Mouse (Mus musculus) heart, embryonic 10.5 days (tissue): ENCODE data around the gene Gins1. TPM values are rescaled to one million over a fixed set of nuclear protein-coding genes. Genes with fewer than 3 reads are reported as not detected.

Experiments
- DNase-seq: peaks from one replicate; pipeline ENCODE4 v3.0.0-alpha.2; 2017; ENCODE audit warnings: low spot score
- H3K27ac ChIP-seq: fragments of 300-500 bp; sonication (generic); 2 replicates; pipeline ENCODE4 v1.5.1; 2016; ENCODE audit warnings: mild to moderate bottlenecking
- H3K27me3 ChIP-seq: fragments of 300-500 bp; sonication (generic); 2 replicates; pipeline ENCODE4 v1.6.1; 2016; ENCODE audit warnings: mild to moderate bottlenecking; ENCODE audit not compliant: poor library complexity, insufficient read depth, severe bottlenecking
- H3K36me3 ChIP-seq: fragments of 300-500 bp; sonication (generic); 2 replicates; pipeline ENCODE4 v1.6.1; 2016; ENCODE audit warnings: mild to moderate bottlenecking, moderate library complexity
- H3K4me1 ChIP-seq: fragments of 300-500 bp; sonication (generic); 2 replicates; pipeline ENCODE4 v1.6.1; 2016; ENCODE audit warnings: mild to moderate bottlenecking
- H3K4me3 ChIP-seq: fragments of 300-500 bp; sonication (generic); 2 replicates; pipeline ENCODE4 v1.5.1; 2016; ENCODE audit warnings: mild to moderate bottlenecking, moderate library complexity
- H3K9me3 ChIP-seq: fragments of 300-500 bp; sonication (generic); 2 replicates; pipeline ENCODE4 v1.6.1; 2016; ENCODE audit warnings: mild to moderate bottlenecking, moderate library complexity
- WGBS: fragments of 180-500 bp; shearing (Covaris S2); methylation state at CpG from one replicate; pipeline ENCODE4 v1.1.7; 2016; 5-methylcytosine and 5-hydroxymethylcytosine counted together
- polyA plus RNA-seq: library from polyadenylated mRNA; unstranded; fragments of >200 nt; fragmentation: Nextera tagmentation; extraction: Ambion mirVana; gene quantifications from 2 replicates; pipeline ENCODE4 v1.2.1, GENCODE M21; 2016

Gins1 gene
- polyA plus RNA-seq, 1 experiment from 2014 or later = 57.1 TPM

DNA sequence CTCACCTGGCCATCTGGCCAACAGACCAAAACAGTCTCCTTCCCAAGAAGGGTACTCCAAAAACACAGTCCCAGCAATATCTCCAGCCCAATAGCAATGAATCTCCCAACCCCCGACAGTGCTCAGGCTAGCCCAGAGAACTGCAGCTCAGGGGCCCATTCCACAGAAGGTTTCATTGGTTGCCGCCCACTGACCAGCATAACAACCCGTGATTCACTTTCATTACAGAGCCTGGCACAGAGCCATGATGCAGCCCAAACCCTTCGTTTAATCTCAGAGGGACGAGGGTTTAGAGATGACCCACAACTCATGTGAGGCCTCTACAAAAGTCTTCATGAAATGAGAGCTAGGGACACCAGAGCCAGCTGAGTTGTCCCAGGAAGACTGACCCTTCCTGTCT is 43.6 kb downstream of the Gins1 start:
- no peaks in the 10 kb centered on the region for H3K4me1 ChIP-seq
- no peaks in the 10 kb centered on the region for H3K9me3 ChIP-seq
- 84% methylated on average over 5 of the region's 5 CpGs for WGBS
- H3K4me3 ChIP-seq = no peak overlapping the region
- no peak overlapping the region for H3K27ac ChIP-seq
- no peaks in the 10 kb centered on the region for H3K27me3 ChIP-seq
- no peak for DNase-seq
- H3K36me3 ChIP-seq = peaks cover 36% of the 10 kb centered on the region

DNA sequence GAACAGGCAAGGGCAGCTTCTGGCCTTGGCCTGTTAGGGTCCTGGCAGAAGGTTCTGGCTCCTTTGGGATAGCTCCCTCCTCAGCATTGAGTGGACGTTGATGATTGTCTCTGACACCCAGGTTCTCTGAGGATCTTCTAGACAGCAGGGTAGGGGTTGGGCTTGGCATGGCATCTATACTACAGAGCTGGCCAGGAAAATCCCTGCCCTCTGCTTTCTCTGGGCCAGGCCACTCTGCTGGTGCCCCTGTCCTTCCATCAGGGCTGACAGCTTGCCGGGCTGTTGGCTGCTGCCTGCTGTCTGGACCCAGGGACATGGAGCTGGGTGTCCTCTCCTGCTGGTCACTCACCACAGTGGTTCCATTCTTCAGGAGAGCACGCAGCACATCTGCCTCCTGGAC is 44.5 kb downstream of the Gins1 start:
- WGBS = 91% methylated on average over 3 of the region's 3 CpGs
- Histone ChIP-seq H3K4me1 (no peaks in the 10 kb centered on the region), H3K36me3 (peaks cover 39% of the 10 kb centered on the region), H3K4me3 (no peak overlapping the region), H3K9me3 (no peaks in the 10 kb centered on the region), H3K27ac (no peak overlapping the region), H3K27me3 (no peaks in the 10 kb centered on the region)
- DNase-seq = no peak

DNA sequence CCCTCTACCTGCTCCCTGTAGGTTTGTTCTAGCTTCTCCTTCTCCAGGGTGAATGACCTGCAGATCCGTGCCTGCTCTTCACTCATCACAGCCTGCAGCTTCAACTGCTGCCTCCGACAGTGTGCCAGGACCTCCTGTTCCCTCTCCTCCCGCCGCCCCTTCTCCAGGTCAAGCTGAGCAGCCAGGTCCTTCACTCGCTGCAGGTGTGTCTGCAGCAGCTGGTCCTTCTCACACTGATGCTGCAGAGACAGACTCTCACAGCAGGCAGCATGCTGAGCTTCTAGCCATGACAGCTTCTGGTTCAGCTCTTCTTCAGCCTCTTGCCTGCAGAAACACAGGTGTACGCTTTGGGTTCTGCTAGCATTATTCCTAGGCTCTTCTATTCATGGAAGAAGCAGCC is 44.9 kb downstream of the Gins1 start:
- no peak overlapping the region for H3K27ac ChIP-seq
- H3K27me3 ChIP-seq = no peaks in the 10 kb centered on the region
- no peak overlapping the region for H3K4me3 ChIP-seq
- H3K9me3 ChIP-seq = no peaks in the 10 kb centered on the region
- no peaks in the 10 kb centered on the region for H3K4me1 ChIP-seq
- peaks cover 35% of the 10 kb centered on the region for H3K36me3 ChIP-seq
- WGBS = 86% methylated on average over 6 of the region's 6 CpGs
- no peak for DNase-seq

DNA sequence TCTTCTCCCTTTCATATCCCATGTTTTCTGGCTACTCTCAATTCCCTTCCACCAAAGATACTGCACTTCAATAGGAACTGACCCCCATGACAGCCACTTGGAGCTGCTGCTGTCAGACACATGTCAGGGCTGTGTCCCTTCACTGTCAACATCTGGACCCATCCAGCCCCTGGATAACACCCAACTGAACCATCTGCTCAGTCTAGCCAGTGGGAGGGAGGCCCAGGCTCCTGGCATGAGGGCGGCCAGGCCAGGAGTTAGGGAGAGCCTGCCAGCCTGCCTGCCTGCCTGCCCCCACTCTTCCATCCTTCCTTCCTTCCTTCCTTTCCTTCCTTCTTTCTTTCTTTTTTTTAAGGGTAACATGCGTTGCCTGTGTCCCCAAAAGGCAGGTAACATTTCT is 46.0 kb downstream of the Gins1 start:
- peaks cover 41% of the 10 kb centered on the region for H3K36me3 ChIP-seq
- H3K27ac ChIP-seq = no peak overlapping the region
- H3K9me3 ChIP-seq = no peaks in the 10 kb centered on the region
- WGBS = 75% methylated on average over 2 of the region's 2 CpGs
- DNase-seq = no peak
- H3K4me3 ChIP-seq = no peak overlapping the region
- no peaks in the 10 kb centered on the region for H3K27me3 ChIP-seq
- no peaks in the 10 kb centered on the region for H3K4me1 ChIP-seq

DNA sequence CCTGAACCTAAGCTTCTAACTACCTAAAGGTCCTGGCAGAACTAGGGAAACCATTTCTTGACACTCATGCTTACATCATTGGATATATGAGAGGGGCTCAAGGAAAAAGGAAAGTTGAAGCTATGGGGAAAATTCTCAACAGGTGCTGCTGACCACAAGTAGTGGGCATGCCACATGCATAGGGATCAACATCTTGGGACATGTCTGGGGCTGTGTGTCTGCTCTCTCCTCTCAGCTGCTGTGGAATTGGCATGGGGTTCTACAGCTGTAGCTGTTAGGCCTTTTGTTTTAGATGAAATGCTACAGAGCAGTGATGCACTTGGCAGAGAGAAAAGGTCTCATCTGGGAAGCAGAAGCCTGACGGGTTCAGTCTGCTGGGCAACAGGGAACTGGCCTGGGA is 50.7 kb downstream of the Gins1 start:
- Histone ChIP-seq H3K27ac (no peak overlapping the region), H3K36me3 (peaks cover 32% of the 10 kb centered on the region), H3K9me3 (no peaks in the 10 kb centered on the region), H3K27me3 (no peaks in the 10 kb centered on the region), H3K4me1 (peaks cover 12% of the 10 kb centered on the region; the same call in 1 of the 2 replicates), H3K4me3 (no peak overlapping the region)
- WGBS = 78% methylated on average over 1 of the region's 1 CpGs
- DNase-seq = no peak

DNA sequence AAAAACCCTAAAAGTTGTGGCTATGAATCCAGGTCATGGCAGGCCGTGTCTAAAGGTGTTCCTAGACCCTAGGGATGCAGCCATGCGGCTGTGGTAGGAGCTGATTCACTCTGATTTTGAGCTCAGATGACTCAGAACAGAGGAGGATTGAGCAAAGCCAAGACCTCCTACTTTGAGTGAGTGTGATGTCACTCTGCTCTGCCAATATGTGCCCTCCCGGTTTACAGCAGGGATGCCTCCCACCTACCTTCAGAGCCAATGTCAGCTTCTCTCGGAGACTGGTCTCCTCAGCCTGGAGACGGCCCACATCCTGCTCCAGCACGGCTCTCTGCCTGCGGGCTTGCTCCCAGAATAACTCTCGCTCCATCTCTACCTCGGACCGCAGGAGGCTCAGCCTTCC is 54.3 kb downstream of the Gins1 start:
- no peak for DNase-seq
- Histone ChIP-seq H3K27me3 (no peaks in the 10 kb centered on the region), H3K4me1 (peaks cover 12% of the 10 kb centered on the region; the same call in 1 of the 2 replicates), H3K27ac (no peak overlapping the region), H3K36me3 (peaks cover 26% of the 10 kb centered on the region; the same call in 1 of the 2 replicates), H3K9me3 (no peaks in the 10 kb centered on the region), H3K4me3 (no peak overlapping the region)
- WGBS = 67% methylated on average over 10 of the region's 10 CpGs

DNA sequence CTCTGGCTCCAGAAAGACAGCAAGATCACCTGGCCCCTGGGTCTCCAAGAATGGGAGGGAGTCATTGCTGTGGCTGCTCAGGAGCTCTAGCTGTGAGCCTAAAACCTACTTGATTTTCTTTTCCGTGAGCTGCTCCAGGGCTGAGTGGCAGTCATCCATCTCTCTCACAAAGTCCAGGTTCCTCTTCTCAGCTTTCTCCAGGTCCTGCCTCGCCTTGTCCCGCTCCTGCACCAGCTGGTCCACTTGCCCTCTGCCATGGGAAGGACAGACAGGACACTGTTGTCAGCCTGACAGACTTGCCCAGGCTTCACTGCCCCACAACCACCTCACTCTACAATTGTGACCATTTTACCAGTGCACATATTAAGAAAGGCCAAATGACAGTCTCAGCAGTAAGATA is 58.0 kb downstream of the Gins1 start:
- peaks cover 12% of the 10 kb centered on the region; the same call in 1 of the 2 replicates for H3K4me1 ChIP-seq
- no peak overlapping the region for H3K27ac ChIP-seq
- H3K27me3 ChIP-seq = no peaks in the 10 kb centered on the region
- no peak overlapping the region for H3K4me3 ChIP-seq
- peak; percentile 65 for DNase-seq
- H3K36me3 ChIP-seq = peaks cover 15% of the 10 kb centered on the region; the same call in 1 of the 2 replicates
- no peaks in the 10 kb centered on the region for H3K9me3 ChIP-seq
- WGBS = 91% methylated on average over 3 of the region's 3 CpGs

DNA sequence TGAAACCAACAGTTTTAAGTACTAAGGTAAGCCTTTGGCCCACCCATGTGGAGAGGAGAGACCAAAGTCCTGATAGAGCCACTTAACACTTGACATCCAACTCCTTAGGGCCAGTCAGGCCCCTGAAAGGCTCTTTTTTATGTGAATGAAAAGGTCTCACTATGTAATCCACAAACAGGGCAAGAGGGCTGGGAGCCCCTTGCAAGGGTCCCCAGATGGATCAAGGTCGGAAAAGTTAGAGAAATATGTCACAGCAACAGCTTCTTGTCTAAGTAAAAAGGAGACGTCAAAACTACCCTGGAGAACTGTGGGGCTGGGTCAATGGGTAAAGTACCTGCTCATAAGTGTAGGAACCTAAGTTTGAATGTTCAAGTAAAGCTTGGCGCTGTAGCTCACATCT is 59.4 kb downstream of the Gins1 start:
- H3K27me3 ChIP-seq = no peaks in the 10 kb centered on the region
- H3K9me3 ChIP-seq = no peaks in the 10 kb centered on the region
- H3K27ac ChIP-seq = no peak overlapping the region
- peaks cover 9% of the 10 kb centered on the region; the same call in 1 of the 2 replicates for H3K36me3 ChIP-seq
- H3K4me1 ChIP-seq = peaks cover 6% of the 10 kb centered on the region; the same call in 1 of the 2 replicates
- H3K4me3 ChIP-seq = no peak overlapping the region
- 91% methylated on average over 3 of the region's 3 CpGs for WGBS
- peak; percentile 62 for DNase-seq

DNA sequence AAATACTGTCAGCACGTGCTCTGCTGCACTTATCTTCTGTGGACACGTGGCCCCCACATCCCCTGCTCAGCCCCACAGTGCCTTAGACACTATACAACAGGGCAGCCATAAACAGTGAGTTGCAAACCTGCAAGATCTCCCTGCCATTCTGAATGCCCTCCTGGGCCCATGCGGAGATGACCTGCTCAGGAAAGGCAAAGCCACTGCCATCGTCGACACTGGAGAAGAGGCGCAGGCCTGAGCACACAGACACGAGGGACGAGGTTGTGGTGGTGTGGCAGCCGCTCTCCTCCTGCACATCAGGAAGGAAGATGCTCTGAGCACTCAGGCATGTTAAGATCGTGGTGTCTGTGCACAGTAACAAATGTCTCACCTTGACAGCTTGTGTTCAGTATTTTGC is 60.8 kb downstream of the Gins1 start:
- no peaks in the 10 kb centered on the region for H3K27me3 ChIP-seq
- DNase-seq = peak; percentile 72
- no peak overlapping the region for H3K27ac ChIP-seq
- H3K9me3 ChIP-seq = no peaks in the 10 kb centered on the region
- peaks cover 8% of the 10 kb centered on the region; the same call in 1 of the 2 replicates for H3K36me3 ChIP-seq
- 87% methylated on average over 10 of the region's 10 CpGs for WGBS
- no peak overlapping the region for H3K4me3 ChIP-seq
- H3K4me1 ChIP-seq = no peaks in the 10 kb centered on the region

DNA sequence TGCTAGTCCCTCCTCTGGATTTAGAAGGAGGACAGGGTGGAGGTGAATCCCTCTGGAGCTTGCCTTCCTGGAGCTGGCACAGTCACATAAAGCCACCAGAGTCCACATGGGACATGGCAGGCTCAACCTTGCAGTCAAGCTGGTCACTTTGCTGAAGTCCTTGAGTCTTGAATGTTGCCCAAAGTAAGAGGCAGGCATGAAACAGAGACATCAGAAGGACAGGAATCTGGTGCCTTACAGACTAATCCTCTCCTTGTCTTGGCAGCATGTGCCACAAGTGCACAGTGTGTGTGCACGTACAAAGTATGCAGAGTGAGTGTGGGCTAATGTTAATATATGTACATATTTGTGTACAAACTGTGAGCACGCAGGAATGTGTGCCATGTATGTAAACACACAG is 62.3 kb downstream of the Gins1 start:
- 90% methylated on average over 2 of the region's 2 CpGs for WGBS
- H3K4me1 ChIP-seq = no peaks in the 10 kb centered on the region
- no peaks in the 10 kb centered on the region for H3K27me3 ChIP-seq
- peak; percentile 64 for DNase-seq
- no peak overlapping the region for H3K27ac ChIP-seq
- 0 out of 2 replicates have a peak, but pooled peaks cover 4% of the 10 kb centered on the region for H3K36me3 ChIP-seq
- H3K4me3 ChIP-seq = no peak overlapping the region
- H3K9me3 ChIP-seq = no peaks in the 10 kb centered on the region

DNA sequence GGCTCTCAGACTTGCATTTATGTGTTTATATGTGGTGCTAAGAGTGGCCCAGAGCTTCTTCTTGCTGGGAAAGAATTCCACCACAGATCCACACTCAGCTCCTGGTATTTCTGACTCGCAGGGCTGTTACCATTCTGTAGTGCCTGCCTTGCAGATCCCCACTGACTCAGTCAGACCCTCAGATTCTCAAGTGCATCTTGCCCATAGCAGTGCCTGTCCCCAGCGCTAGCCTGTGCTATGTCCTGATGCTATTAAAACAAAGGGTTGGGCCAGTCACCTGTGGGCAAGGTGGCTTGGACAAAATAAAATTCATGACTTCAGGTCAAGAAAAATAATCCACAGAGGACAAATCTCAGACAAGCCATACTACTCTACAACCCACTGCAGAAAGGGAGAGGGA is 64.0 kb downstream of the Gins1 start:
- Histone ChIP-seq H3K36me3 (peaks cover 17% of the 10 kb centered on the region), H3K4me1 (no peaks in the 10 kb centered on the region), H3K9me3 (no peaks in the 10 kb centered on the region), H3K27ac (no peak overlapping the region), H3K27me3 (no peaks in the 10 kb centered on the region), H3K4me3 (no peak overlapping the region)
- WGBS = 89% methylated on average over 2 of the region's 2 CpGs
- peak; percentile 60 for DNase-seq

DNA sequence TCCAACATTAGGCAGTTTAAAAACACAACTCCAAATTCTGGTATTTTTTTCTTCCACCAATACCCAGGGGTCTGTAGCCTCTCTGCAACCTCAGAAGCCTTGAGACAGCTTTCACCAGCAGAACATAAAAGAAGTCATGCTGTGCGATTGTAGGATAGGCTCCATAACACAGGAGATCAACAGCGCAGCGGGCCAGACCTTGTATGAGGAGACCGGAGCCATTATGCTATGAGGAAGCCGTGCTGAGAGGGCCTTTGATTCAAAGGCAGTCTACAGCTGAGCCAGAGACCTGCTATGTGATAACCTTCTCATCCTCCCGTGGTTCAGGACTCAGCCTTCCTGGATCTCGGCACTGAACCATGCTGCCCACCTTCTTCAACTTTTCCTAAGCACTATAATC is 66.7 kb downstream of the Gins1 start:
- Histone ChIP-seq H3K9me3 (no peaks in the 10 kb centered on the region), H3K27ac (no peak overlapping the region), H3K4me1 (peaks cover 7% of the 10 kb centered on the region; the same call in 1 of the 2 replicates), H3K4me3 (no peak overlapping the region), H3K27me3 (no peaks in the 10 kb centered on the region), H3K36me3 (peaks cover 32% of the 10 kb centered on the region)
- DNase-seq = peak; percentile 48
- WGBS = 87% methylated on average over 7 of the region's 7 CpGs

DNA sequence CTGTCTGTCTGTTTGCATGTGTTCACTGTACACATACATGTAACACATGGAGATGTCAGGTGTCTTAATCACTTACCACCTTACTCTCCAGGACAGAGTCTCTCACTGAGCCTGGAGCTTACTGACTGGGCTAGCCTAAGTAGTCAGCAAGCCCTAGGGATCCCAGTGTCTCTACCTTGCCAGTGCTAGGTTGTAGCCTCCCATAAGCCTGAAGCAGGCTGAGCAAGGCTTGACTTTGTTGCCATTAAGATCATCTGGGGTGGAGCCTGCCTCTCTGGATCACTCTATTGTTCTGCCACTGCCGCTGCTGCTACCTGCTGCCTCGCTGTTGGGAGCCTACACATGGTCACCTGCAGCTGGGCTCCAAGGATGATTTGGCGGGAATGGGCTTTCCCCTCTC is 67.5 kb downstream of the Gins1 start:
- H3K4me3 ChIP-seq = no peak overlapping the region
- H3K4me1 ChIP-seq = peaks cover 7% of the 10 kb centered on the region; the same call in 1 of the 2 replicates
- 92% methylated on average over 3 of the region's 3 CpGs for WGBS
- no peaks in the 10 kb centered on the region for H3K9me3 ChIP-seq
- no peaks in the 10 kb centered on the region for H3K27me3 ChIP-seq
- no peak overlapping the region for H3K27ac ChIP-seq
- peak; percentile 53 for DNase-seq
- H3K36me3 ChIP-seq = peaks cover 32% of the 10 kb centered on the region
